Mouse (Mus musculus) right cerebral cortex, postnatal 25 days (tissue): Measurements from ENCODE around the gene Cxcl2.
A peak's percentile ranks its signal among the peaks of the same experiment; 100 is the strongest.

Experiments used
- DNase-seq: peaks from one replicate; pipeline ENCODE4 v3.0.0; 2022

The Cxcl2 gene

DNA sequence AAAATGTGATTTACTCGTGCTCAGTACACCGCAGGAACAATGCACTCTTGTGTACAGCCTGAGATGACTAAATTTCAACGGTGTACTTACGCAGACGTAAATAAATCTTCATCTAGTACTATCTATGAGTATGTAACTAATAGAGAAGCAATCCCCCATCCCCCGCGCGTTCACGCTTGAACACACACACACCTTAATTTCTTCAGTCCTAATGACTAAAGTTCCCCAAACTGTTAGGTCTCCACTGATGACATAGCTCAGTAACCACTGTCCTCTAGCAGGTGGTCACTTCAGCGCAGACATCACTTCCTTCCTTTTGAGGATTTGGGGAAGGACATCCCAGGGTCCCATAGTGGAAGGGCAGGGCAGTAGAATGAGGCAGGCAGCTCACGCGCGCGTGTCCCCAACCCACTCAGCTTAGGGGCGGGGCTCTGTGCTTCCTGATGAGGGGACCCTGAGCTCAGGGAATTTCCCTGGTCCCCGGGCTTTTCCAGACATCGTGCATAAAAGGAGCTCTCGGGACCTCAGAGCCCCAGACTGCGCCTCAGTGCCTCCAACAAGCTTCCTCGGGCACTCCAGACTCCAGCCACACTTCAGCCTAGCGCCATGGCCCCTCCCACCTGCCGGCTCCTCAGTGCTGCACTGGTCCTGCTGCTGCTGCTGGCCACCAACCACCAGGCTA lies at the start of gene Cxcl2:
TSS of gene Cxcl2 (plus strand) at position 533 of the 682 bp plus-strand sequence.
- DNase-seq, result no peak

DNA sequence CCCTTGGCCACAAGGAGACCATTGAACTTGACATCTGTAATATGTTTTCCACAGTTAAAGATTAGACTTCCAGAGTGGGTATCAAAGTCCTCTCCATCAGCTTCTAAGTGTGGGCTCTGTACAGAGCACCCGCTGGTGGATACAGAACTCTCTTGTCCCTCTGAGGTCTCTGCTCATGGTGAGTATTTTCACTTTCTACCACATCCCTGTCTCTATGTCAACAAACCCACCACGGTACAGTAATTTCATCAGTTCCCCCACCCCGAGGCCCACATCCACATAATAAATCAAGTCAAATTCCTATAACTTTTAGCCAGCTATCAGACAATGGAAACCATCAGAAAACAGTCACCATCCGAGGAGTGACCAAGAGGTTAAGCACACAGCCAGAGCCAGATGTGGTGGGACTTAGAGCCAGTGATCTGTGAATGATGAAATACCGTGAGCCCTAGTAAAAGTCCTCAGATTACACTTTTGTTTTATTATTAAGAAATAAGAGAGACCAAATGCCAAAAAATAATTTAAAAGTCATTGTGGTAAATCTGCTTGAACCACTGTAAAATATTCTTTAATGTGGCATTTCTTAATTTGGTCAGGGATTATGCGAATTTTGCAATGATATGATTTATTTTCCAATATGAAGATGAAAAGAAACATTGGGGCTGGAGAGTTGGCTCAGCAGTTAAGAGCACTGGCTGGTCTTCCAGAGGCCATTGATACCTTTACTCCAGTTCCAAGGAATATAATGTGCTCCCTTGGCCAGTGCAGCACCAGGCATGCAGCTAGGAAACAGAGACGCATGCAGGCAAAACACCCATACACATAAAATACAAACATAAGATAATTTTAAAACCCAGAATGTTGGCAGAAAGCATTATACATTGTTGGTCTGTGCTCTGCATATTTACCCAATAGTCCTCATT lies 48.1 kb upstream of the Cxcl2 start:
- DNase-seq, result no peak

DNA sequence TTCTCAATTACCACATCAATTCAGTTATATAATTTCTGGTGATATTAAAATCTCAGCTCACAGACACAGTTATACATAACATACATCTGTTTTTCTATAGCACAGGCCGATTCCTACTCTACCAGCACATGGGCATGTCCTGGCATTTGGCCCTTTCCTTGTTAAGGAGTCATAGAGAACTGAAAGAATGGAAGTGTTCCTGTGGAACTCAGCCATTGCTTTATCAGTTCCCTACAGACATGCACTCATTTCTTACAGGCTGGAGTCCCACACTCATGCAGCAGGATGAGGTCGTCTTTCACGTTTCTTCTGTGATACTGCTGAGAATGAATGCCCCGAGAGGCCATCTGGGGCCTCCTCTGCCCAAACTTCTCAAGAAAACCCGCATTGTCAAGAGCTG lies 46.2 kb upstream of the Cxcl2 start:
- DNase-seq, result no peak

GRCm38 (mm10) chr5:90858429-90858828 lies 45.2 kb upstream of the Cxcl2 start:
- DNase-seq, result no peak

- DNase-seq, result no peak
Observed at GRCm38 (mm10) chr5:90859031-90859430, 44.6 kb upstream of the Cxcl2 start.

- no peak for DNase-seq
Observed at GRCm38 (mm10) chr5:90861876-90862375, 41.7 kb upstream of the Cxcl2 start.

- no peak for DNase-seq
Observed at GRCm38 (mm10) chr5:90866770-90867169, 36.9 kb upstream of the Cxcl2 start.

DNA sequence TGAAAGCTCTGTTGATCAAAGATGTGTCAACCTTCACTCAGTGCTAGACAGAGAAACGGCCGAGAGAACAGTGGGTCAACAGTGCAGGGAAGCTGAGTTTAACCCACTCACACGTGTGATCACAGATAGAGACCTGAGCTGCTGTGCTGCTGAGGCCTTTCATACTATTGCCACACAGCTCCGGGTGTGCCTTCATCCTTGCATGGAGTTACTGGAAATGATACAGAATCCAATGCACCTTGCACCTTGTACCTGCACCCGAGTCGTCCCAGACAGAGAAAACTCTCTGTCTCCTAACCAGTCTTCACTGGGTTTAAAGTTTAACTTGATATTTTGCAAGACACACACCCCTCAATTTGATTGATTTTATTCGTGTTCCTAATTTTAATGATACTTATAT lies 31.3 kb upstream of the Cxcl2 start:
- no peak for DNase-seq

GRCm38 (mm10) chr5:90876045-90876444 lies 27.6 kb upstream of the Cxcl2 start:
- DNase-seq, result no peak

DNA sequence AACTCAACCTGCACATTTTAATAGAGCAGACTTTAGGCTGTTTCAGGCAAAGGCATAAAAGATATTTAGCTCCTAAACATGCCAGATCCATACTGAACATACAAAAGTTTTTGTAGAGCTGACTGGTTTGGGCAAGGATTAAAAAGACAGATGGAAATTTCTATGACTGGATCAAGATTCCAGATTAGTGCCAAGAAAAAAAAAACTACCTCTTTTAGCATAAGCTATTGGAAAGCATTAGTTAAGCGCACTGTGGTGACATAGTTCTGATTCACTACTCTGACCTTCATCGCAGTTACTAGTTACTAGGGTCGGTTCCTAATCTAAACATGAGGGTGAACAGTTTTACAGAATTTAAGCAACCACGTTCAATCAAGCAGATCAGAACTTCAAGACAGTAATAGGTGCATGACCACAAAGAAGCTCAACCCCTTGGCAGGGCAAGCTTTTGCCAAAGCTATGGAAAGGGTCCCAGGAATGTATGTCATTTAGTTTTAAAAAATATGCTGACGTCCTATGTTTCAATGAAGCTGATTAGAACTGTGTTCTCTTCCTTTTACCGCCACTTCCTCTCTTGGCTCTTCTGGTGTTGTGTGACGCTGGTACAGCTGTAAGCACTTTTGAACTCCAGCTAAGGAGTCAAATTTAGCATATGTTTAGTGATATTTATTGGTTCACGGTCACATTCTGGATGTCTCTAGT lies 27.0 kb upstream of the Cxcl2 start:
- DNase-seq, result no peak

DNA sequence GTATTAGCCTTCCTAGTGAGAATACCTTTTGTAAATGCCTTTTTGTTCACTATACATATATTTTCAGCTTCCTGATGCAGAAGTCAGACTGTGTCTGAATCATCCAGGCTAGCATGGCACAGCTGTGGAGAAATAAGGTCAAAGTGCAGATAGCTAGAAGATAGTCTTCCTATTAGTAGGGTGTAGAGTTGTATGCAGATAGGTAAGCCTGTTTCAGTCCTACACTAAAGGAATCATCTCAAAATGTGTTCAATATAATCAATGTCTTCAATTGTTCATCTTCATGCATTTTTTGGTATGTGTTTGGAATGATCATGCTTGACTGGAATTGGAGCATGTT lies 26.5 kb upstream of the Cxcl2 start:
- no peak for DNase-seq

GRCm38 (mm10) chr5:90879307-90880014 lies 24.2 kb upstream of the Cxcl2 start:
- DNase-seq, result no peak

DNA sequence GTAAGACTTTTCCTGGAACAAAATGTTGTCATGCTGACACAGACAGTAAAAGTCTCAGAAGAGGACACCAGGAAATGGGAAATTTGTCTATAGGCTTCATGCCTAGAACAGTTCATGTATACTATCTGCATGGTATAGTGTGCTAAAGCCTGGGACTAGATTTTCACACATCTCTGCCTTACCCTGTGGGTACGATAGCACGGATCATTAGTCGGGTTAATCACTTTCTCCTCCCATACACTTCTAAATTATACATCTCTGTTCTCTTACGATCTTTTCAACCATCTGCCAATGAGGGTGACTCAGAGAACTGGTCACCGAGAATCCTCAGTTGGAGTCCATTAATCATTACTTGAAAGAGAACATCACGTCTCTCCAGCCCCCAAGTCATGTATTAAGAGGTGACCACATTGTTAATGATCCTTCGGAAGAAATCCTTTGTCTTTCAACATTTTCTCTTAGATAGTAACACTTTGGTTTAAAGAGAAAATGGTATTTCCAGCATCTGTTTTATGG lies 23.3 kb upstream of the Cxcl2 start:
- DNase-seq, result no peak

DNA sequence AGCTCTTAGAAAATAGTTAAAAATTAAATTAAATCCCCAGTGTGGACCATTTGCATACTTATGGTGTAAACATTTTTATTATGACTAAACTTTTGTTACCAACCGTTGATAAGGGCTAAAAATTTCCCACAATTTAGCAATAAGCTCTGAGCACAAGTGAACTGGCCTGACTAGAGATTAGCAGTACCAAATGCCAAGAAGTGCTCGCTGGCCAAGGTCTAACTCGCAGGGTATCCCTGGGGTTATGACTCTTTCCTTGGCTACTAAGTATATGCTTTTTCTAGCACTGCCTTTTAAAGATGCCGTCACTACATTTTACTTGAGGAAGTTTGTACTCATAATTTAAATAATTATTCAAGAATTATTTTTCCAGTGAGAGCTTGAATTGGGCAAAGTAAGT lies 22.6 kb upstream of the Cxcl2 start:
- DNase-seq, result no peak

DNA sequence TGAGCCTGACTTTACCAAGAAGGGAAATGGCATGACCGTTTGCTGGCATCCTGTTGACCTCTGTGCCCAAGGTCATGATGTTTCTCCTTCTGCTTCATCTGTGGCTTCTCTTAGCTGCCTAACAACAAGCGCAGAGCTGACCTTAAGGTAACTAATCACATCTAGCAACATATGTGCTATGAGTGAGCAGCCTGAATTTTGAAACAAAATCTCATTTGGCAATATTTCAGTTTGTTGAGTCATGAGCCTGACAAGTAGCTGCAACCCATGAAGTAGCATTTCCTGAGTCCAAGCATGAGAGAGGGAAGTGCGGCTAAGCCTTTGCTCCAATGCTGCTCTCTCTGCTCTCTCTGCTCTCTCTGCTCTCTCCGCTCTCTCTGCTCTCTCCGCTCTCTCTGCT lies 22.0 kb upstream of the Cxcl2 start:
- DNase-seq, result no peak

GRCm38 (mm10) chr5:90882146-90882545 lies 21.5 kb upstream of the Cxcl2 start:
- DNase-seq, result no peak

DNA sequence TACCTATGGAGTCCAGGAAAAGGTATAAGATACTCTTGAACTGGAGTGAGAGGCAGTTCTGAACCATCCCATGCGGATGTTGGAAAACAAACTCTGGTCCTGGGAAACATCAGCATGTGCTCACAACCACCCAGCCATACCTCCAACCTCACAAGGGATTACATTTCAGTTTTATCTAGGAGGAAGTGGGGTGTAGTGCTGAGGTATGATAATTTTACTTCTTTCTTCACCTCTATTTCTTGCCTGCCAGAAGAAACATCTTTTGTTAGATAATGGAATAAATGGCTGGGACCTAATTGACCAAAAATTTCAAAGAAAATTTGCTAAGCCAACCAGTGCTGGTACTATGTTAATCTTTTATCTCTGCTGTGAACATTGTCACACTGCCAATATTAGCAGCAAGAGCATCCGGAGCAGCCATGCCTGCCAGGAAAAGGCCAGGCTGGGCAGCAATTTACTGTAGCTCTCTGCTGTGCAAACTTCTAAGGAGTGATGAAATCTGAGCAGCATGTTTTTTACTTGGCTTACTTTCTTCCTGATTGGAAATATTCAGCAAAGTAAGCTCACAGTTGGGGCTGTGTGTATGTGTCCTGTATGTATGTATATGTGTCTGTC lies 18.9 kb upstream of the Cxcl2 start:
- DNase-seq, result no peak

- no peak for DNase-seq
Observed at GRCm38 (mm10) chr5:90888661-90889060, 15.0 kb upstream of the Cxcl2 start.

GRCm38 (mm10) chr5:90890519-90891463 lies 12.9 kb upstream of the Cxcl2 start, which contains the start of gene Cxcl1:
Gene Cxcl1 (plus strand): TSS chr5:90891241.
- peak; percentile 10 for DNase-seq

GRCm38 (mm10) chr5:90891464-90891813 lies 12.2 kb upstream of the Cxcl2 start:
- DNase-seq, result no peak

DNA sequence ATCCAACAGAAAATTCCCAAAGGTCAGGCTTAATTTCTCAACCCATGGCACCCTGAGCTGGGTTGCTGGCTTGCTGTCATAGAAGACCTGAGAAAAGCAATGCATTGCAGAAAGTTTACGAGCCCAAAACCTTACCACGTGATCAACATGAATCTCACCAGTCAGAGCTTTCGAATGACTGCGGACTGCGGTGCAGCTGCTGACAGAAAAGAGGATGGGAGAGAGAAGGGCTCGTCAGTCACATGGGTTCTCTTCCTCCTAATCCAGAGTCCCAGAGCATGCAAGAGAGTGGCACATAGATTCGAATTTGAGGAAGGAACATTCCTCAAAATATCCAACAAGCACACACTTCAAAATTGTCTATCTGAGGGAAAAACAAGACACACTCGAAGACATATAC lies 9.4 kb upstream of the Cxcl2 start:
- no peak for DNase-seq
